Mouse (Mus musculus) heart, embryonic 11.5 days (tissue): ENCODE measurements around the gene Srp72. TPM values are rescaled to one million over a fixed set of nuclear protein-coding genes. Genes with fewer than 3 reads are reported as not detected.
"Not testable (repeated sequence)": the region's sequence is repeated elsewhere in the genome, so short reads cannot be mapped to it uniquely, and the experiment has no call there.

Experiments used
- ATAC-seq: fragments of 200-750 bp; cut with Nextera tagmentation; replicated peaks from 2 replicates; pipeline ENCODE4 v1.8.0; 2017; ENCODE audit warnings: moderate library complexity; ENCODE audit not compliant: insufficient number of reproducible peaks, low FRiP score, low TSS enrichment
- H3K27ac ChIP-seq: fragments of 300-500 bp; sonication (generic); 2 replicates; pipeline ENCODE4 v1.5.1; 2014; ENCODE audit warnings: mild to moderate bottlenecking, low read depth, low read length
- H3K27me3 ChIP-seq: fragments of 300-500 bp; sonication (generic); 2 replicates; pipeline ENCODE4 v1.6.1; 2014; ENCODE audit warnings: mild to moderate bottlenecking, low read length, mixed read lengths; ENCODE audit not compliant: control insufficient read depth, insufficient read depth
- H3K36me3 ChIP-seq: fragments of 300-500 bp; sonication (generic); 2 replicates; pipeline ENCODE4 v1.6.1; 2014; ENCODE audit warnings: mild to moderate bottlenecking, low read length, moderate library complexity, mixed read lengths; ENCODE audit not compliant: control insufficient read depth, insufficient read depth
- H3K4me1 ChIP-seq: fragments of 300-500 bp; sonication (generic); 2 replicates; pipeline ENCODE4 v1.6.1; 2014; ENCODE audit warnings: low read length; ENCODE audit not compliant: control insufficient read depth, insufficient read depth
- H3K4me2 ChIP-seq: fragments of 300-500 bp; sonication (generic); 2 replicates; pipeline ENCODE4 v1.6.1; 2014; ENCODE audit warnings: mild to moderate bottlenecking, moderate library complexity
- H3K4me3 ChIP-seq: fragments of 300-500 bp; sonication (generic); 2 replicates; pipeline ENCODE4 v1.5.1; 2014; ENCODE audit warnings: low read depth, low read length
- H3K9ac ChIP-seq: fragments of 300-500 bp; sonication (generic); 2 replicates; pipeline ENCODE4 v1.6.1; 2014; ENCODE audit warnings: mild to moderate bottlenecking, low read depth, low read length, moderate library complexity
- H3K9me3 ChIP-seq: fragments of 300-500 bp; sonication (generic); replicated peaks from 2 replicates; pipeline ENCODE4 v1.6.1; 2016; ENCODE audit warnings: low read length; ENCODE audit not compliant: control insufficient read depth
- WGBS: fragments of 180-500 bp; shearing (Covaris S2); extraction: QIAGEN DNeasy Blood & Tissue Kit; methylation state at CpG from one replicate; pipeline ENCODE4 v1.1.7; 2014; ENCODE audit not compliant: insufficient replicate concordance; 5-methylcytosine and 5-hydroxymethylcytosine counted together
- polyA plus RNA-seq: library from polyadenylated mRNA; unstranded; fragments of >200 nt; fragmentation: Nextera tagmentation; extraction: Ambion mirVana; gene quantifications from 2 replicates; pipeline ENCODE4 v1.2.1, GENCODE M21; 2014

The Srp72 gene
- polyA plus RNA-seq, 1 experiment from 2014 or later = 51.9 TPM

DNA sequence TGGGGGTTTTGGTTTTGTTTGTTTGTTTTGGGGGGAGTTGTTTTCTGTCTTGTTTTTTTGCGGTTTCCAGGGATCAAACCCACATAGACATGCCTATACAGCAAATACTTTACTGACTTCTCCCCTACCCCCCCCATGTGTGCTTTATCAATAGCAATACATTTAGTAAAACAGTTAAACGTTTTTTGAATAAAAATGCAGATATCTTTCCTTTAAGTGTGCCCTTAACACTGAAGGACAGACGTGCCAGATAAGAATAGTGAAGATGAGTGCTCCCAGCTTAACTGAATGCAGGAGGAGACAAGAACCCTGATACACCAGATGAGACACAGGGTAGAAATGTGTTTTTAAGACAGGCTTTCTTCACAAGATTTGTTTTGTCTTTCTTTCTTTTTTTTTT, 36.6 kb downstream of the Srp72 start:
- H3K4me3 ChIP-seq = no peak overlapping the region
- H3K4me1 ChIP-seq = peaks cover under 1% of the 10 kb centered on the region; the same call in 1 of the 2 replicates
- H3K27ac ChIP-seq = no peak overlapping the region
- no peaks in the 10 kb centered on the region for H3K36me3 ChIP-seq
- ATAC-seq = no peak
- WGBS = 49% methylated on average over 3 of the region's 3 CpGs
- no peak overlapping the region for H3K9ac ChIP-seq
- H3K9me3 ChIP-seq = no peaks in the 10 kb centered on the region
- no peak overlapping the region for H3K4me2 ChIP-seq
- no peaks in the 10 kb centered on the region for H3K27me3 ChIP-seq

DNA sequence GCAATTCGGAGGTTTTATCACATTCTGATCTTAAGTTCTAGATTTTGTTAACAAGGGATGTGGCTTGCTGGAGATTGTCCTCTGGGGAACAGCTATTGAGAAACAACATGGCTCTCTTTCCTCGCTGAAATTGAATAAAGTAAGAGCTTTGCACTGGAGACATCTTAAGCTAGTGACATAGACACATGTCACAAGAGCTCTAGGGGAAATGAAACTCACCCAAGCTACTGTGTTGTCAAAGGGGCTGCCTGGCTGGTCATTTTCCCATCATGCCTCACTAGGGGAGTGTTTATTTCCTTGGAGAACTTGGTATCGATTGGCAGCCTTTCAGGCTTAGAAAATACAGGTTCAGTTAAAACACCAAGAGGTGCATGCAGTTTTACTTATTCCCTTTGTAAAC, 38.7 kb downstream of the Srp72 start:
- H3K27me3 ChIP-seq = no peaks in the 10 kb centered on the region
- no peaks in the 10 kb centered on the region for H3K36me3 ChIP-seq
- no peak overlapping the region for H3K4me3 ChIP-seq
- peaks cover 2% of the 10 kb centered on the region; the same call in 1 of the 2 replicates for H3K4me1 ChIP-seq
- WGBS = 69% methylated on average over 3 of the region's 3 CpGs
- H3K9me3 ChIP-seq = no peaks in the 10 kb centered on the region
- no peak for ATAC-seq
- no peak overlapping the region for H3K27ac ChIP-seq
- no peak overlapping the region for H3K4me2 ChIP-seq
- no peak overlapping the region for H3K9ac ChIP-seq

GRCm38 (mm10) chr5:77015544-77016482, 41.3 kb downstream of the Srp72 start, which contains the start of gene Thegl:
Thegl (plus strand) TSS chr5:77016023.
- Histone ChIP-seq H3K9ac (peak within 1 kb of the TSS; percentile 46; the same call in 1 of the 2 replicates), H3K36me3 (no peaks in the 10 kb centered on the region), H3K9me3 (no peaks in the 10 kb centered on the region), H3K4me1 (peaks cover 2% of the 10 kb centered on the region; the same call in 1 of the 2 replicates), H3K27ac (no peak within 1 kb of the TSS), H3K27me3 (no peaks in the 10 kb centered on the region), H3K4me3 (peak within 1 kb of the TSS; percentile 56), H3K4me2 (peak within 1 kb of the TSS; percentile 83)
- peak; percentile 93 for ATAC-seq
- 15% methylated on average over 57 of the region's 57 CpGs for WGBS

- H3K27ac ChIP-seq = no peak overlapping the region
- no peak for ATAC-seq
- no peaks in the 10 kb centered on the region for H3K36me3 ChIP-seq
- no peaks in the 10 kb centered on the region for H3K27me3 ChIP-seq
- H3K4me3 ChIP-seq = no peak overlapping the region
- WGBS = 50% methylated on average over 3 of the region's 3 CpGs
- H3K9me3 ChIP-seq = no peaks in the 10 kb centered on the region
- H3K4me1 ChIP-seq = no peaks in the 10 kb centered on the region
- H3K4me2 ChIP-seq = no peak overlapping the region
- no peak overlapping the region for H3K9ac ChIP-seq
Measured at GRCm38 (mm10) chr5:77028034-77028433, 53.6 kb downstream of the Srp72 start.

DNA sequence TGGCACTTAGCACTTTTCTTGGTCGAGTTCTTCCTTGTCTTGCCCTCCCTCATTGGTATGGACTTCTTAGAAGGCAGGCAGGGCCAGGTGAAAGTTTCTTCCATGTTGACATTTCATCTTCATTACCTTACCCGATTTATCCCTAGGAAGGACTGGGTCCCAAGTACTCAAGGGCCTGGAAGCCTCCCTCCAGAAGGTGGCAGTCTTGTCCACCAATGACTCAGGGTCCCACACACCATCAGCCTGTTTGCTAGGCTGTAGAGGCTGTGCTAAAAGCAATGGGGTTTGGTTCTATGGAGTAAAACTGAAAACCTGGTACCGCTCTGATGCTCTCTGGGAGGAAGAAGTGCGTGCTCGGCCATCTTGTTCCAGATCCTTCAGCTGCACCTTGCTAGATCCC, 55.3 kb downstream of the Srp72 start:
- H3K9ac ChIP-seq = no peak overlapping the region
- no peaks in the 10 kb centered on the region for H3K9me3 ChIP-seq
- no peaks in the 10 kb centered on the region for H3K27me3 ChIP-seq
- H3K36me3 ChIP-seq = no peaks in the 10 kb centered on the region
- WGBS = 76% methylated on average over 5 of the region's 5 CpGs
- H3K4me3 ChIP-seq = no peak overlapping the region
- H3K4me2 ChIP-seq = no peak overlapping the region
- no peaks in the 10 kb centered on the region for H3K4me1 ChIP-seq
- no peak overlapping the region for H3K27ac ChIP-seq
- no peak for ATAC-seq

DNA sequence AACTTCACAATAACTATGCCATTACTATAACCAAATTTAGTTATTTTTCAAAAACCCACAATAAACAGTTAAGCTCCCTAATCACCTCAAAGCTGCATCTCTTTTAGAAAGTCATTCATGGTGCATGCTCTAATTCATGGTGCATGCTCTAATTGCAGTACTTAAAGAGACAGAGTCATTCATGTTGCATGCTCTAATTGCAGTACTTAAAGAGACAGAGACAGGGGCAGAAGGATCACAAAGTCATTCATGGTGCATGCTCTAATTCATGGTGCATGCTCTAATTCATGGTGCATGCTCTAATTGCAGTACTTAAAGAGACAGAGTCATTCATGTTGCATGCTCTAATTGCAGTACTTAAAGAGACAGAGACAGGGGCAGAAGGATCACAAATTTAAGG, 60.6 kb downstream of the Srp72 start:
- H3K9ac ChIP-seq, ATAC-seq, H3K4me2 ChIP-seq, H3K4me3 ChIP-seq, H3K4me1 ChIP-seq, H3K9me3 ChIP-seq, H3K36me3 ChIP-seq, H3K27me3 ChIP-seq, H3K27ac ChIP-seq: not testable (repeated sequence)

- no peak overlapping the region for H3K4me3 ChIP-seq
- H3K9me3 ChIP-seq = no peaks in the 10 kb centered on the region
- no peak overlapping the region for H3K9ac ChIP-seq
- no peaks in the 10 kb centered on the region for H3K27me3 ChIP-seq
- H3K4me2 ChIP-seq = no peak overlapping the region
- no peaks in the 10 kb centered on the region for H3K4me1 ChIP-seq
- H3K27ac ChIP-seq = no peak overlapping the region
- ATAC-seq = no peak
- no peaks in the 10 kb centered on the region for H3K36me3 ChIP-seq
- 84% methylated on average over 10 of the region's 10 CpGs for WGBS
Measured at GRCm38 (mm10) chr5:77038451-77038850, 64.0 kb downstream of the Srp72 start.

GRCm38 (mm10) chr5:77039391-77039790, 64.9 kb downstream of the Srp72 start:
- H3K9me3 ChIP-seq = no peaks in the 10 kb centered on the region
- H3K4me3 ChIP-seq = no peak overlapping the region
- H3K27ac ChIP-seq = no peak overlapping the region
- H3K4me1 ChIP-seq = no peaks in the 10 kb centered on the region
- H3K27me3 ChIP-seq = no peaks in the 10 kb centered on the region
- H3K4me2 ChIP-seq = no peak overlapping the region
- ATAC-seq = no peak
- H3K9ac ChIP-seq = no peak overlapping the region
- no peaks in the 10 kb centered on the region for H3K36me3 ChIP-seq

- WGBS = 65% methylated on average over 5 of the region's 5 CpGs
Measured at GRCm38 (mm10) chr5:77044362-77044761, 69.9 kb downstream of the Srp72 start.

More at GRCm38 (mm10) chr5:77044362-77044761, 69.9 kb downstream of the Srp72 start:
- Histone ChIP-seq H3K9me3 (no peaks in the 10 kb centered on the region), H3K9ac (no peak overlapping the region), H3K27ac (no peak overlapping the region), H3K27me3 (no peaks in the 10 kb centered on the region), H3K4me3 (no peak overlapping the region), H3K36me3 (no peaks in the 10 kb centered on the region), H3K4me2 (no peak overlapping the region), H3K4me1 (no peaks in the 10 kb centered on the region)
- ATAC-seq = no peak
